Mouse (Mus musculus) limb, embryonic 12.5 days (tissue): ENCODE results near the gene Ly9. TPM values are rescaled to one million over a fixed set of nuclear protein-coding genes. Genes with fewer than 3 reads are reported as not detected.

Experiments used
- ATAC-seq: fragments of 200-750 bp; cut with Nextera tagmentation; 2 replicates; pipeline ENCODE4 v1.8.0; 2017; ENCODE audit warnings: low read depth, moderate TSS enrichment; ENCODE audit not compliant: insufficient number of reproducible peaks, insufficient read depth, low FRiP score, low TSS enrichment
- H3K27ac ChIP-seq: fragments of 300-500 bp; sonication (generic); 2 replicates; pipeline ENCODE4 v1.5.1; 2016; ENCODE audit warnings: mild to moderate bottlenecking, moderate library complexity
- H3K27me3 ChIP-seq: fragments of 300-500 bp; sonication (generic); 2 replicates; pipeline ENCODE4 v1.6.1; 2016; ENCODE audit warnings: mild to moderate bottlenecking, moderate library complexity
- H3K36me3 ChIP-seq: fragments of 300-500 bp; sonication (generic); 2 replicates; pipeline ENCODE4 v1.6.1; 2016; ENCODE audit warnings: mild to moderate bottlenecking, moderate library complexity
- H3K4me1 ChIP-seq: fragments of 300-500 bp; sonication (generic); replicated peaks from 2 replicates; pipeline ENCODE4 v1.6.1; 2016
- H3K4me2 ChIP-seq: fragments of 300-500 bp; sonication (generic); 2 replicates; pipeline ENCODE4 v1.6.1; 2016; ENCODE audit warnings: mild to moderate bottlenecking, moderate library complexity
- H3K4me3 ChIP-seq: fragments of 300-500 bp; sonication (generic); replicated peaks from 2 replicates; pipeline ENCODE4 v1.5.1; 2016; ENCODE audit warnings: mild to moderate bottlenecking
- H3K9ac ChIP-seq: fragments of 300-500 bp; sonication (generic); replicated peaks from 2 replicates; pipeline ENCODE4 v1.6.1; 2016; ENCODE audit warnings: mild to moderate bottlenecking, moderate library complexity
- H3K9me3 ChIP-seq: fragments of 300-500 bp; sonication (generic); 2 replicates; pipeline ENCODE4 v1.6.1; 2016; ENCODE audit warnings: mild to moderate bottlenecking, moderate library complexity
- WGBS: fragments of 180-500 bp; shearing (Covaris S2); methylation state at CpG from one replicate; pipeline ENCODE4 v1.1.7; 2016; 5-methylcytosine and 5-hydroxymethylcytosine counted together
- polyA plus RNA-seq: library from polyadenylated mRNA; unstranded; fragments of >200 nt; fragmentation: Nextera tagmentation; extraction: Ambion mirVana; gene quantifications from 2 replicates; pipeline ENCODE4 v1.2.1, GENCODE M21; 2016

Ly9 gene
- polyA plus RNA-seq, 1 experiment from 2014 or later = 0.14 TPM

- Histone ChIP-seq H3K4me1 (no peaks in the 10 kb centered on the region), H3K4me3 (no peak overlapping the region), H3K9ac (no peak overlapping the region), H3K36me3 (no peaks in the 10 kb centered on the region), H3K4me2 (no peak overlapping the region), H3K27me3 (no peaks in the 10 kb centered on the region), H3K9me3 (no peaks in the 10 kb centered on the region), H3K27ac (no peak overlapping the region)
- WGBS = 72% methylated on average over 7 of the region's 7 CpGs
- no peak for ATAC-seq
Measured at GRCm38 (mm10) chr1:171630041-171630440, 22.8 kb upstream of the Ly9 start.

- H3K27ac ChIP-seq = no peak overlapping the region
- no peak overlapping the region for H3K9ac ChIP-seq
- no peaks in the 10 kb centered on the region for H3K27me3 ChIP-seq
- H3K36me3 ChIP-seq = no peaks in the 10 kb centered on the region
- no peaks in the 10 kb centered on the region for H3K9me3 ChIP-seq
- H3K4me1 ChIP-seq = no peaks in the 10 kb centered on the region
- H3K4me2 ChIP-seq = no peak overlapping the region
- WGBS = 49% methylated on average over 6 of the region's 6 CpGs
- H3K4me3 ChIP-seq = no peak overlapping the region
- ATAC-seq = no peak
Measured at GRCm38 (mm10) chr1:171629168-171629567, 22.0 kb upstream of the Ly9 start.

DNA sequence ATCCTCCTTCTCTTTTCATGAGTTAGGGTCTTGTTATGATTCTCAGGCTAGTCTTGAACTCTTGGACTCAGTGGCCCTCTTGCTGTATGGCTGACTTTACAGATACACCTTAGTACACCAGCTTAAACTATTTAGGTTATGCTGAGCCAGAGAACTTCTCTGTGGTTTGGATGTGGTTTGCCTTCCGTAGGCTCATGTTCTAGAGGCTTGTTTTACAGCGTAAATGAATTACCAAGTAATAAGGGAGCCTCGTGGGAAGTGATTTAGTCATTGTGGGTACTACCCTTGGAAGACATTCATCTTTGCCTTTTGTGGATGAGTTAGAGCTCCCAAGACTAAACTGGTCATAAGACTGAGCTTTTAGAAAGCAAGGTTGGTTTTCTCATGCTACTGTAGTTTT is 20.6 kb upstream of the Ly9 start:
- Histone ChIP-seq H3K4me3 (no peak overlapping the region), H3K4me1 (no peaks in the 10 kb centered on the region), H3K4me2 (no peak overlapping the region), H3K9ac (no peak overlapping the region), H3K9me3 (no peaks in the 10 kb centered on the region), H3K27ac (no peak overlapping the region), H3K36me3 (no peaks in the 10 kb centered on the region), H3K27me3 (no peaks in the 10 kb centered on the region)
- no peak for ATAC-seq
- 78% methylated on average over 3 of the region's 3 CpGs for WGBS

- H3K4me1 ChIP-seq = no peaks in the 10 kb centered on the region
- no peak overlapping the region for H3K27ac ChIP-seq
- 91% methylated on average over 6 of the region's 6 CpGs for WGBS
- no peak overlapping the region for H3K4me2 ChIP-seq
- H3K27me3 ChIP-seq = no peaks in the 10 kb centered on the region
- H3K4me3 ChIP-seq = no peak overlapping the region
- no peak for ATAC-seq
- no peak overlapping the region for H3K9ac ChIP-seq
- H3K9me3 ChIP-seq = no peaks in the 10 kb centered on the region
- H3K36me3 ChIP-seq = no peaks in the 10 kb centered on the region
Measured at GRCm38 (mm10) chr1:171620091-171620490, 12.9 kb upstream of the Ly9 start.

DNA sequence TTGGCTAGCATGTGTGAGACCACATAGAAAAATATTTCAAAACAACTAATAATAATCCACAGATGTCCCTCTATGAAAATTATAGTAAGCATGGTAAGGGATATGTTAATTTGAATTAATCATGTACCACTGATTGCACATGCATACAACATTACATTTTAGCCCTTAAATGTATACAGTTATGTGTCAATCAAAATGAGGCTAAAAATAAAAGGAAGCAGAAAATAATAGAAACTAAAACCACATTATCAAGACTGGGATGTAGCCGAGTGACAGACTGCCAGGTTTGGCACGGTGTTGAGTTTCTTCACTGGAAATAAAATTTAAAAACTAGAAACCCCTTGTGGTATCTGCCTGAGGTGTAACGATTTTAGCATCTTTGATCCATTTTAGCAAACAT is 12.4 kb upstream of the Ly9 start:
- no peak for ATAC-seq
- no peak overlapping the region for H3K4me2 ChIP-seq
- 91% methylated on average over 3 of the region's 3 CpGs for WGBS

DNA sequence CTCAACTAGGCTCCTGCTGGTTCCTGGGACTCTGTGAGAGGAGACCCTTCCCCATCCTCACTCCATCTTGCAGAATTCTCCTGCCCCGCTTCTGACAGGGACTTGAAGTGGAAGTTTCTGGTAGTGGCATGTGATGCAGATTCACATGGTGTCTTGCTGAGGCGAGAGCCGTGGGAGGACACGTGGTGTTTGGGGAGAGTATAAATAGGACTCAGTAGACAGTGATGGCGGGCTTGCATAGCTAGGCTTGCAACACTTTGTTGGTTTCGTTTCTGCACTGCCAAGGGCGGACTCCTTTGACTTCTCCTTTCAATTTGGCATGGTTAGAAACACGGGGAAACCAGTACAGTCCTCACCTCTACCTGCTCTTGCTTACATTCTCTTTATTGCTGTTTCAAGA is 11.8 kb upstream of the Ly9 start:
- Histone ChIP-seq H3K36me3 (no peaks in the 10 kb centered on the region), H3K9ac (no peak overlapping the region), H3K4me2 (no peak overlapping the region), H3K27ac (no peak overlapping the region), H3K9me3 (no peaks in the 10 kb centered on the region), H3K4me3 (no peak overlapping the region), H3K27me3 (no peaks in the 10 kb centered on the region), H3K4me1 (no peaks in the 10 kb centered on the region)
- ATAC-seq = no peak
- 89% methylated on average over 8 of the region's 8 CpGs for WGBS

More for the DNA sequence above, 12.4 kb upstream of the Ly9 start:
- Histone ChIP-seq H3K4me3 (no peak overlapping the region), H3K36me3 (no peaks in the 10 kb centered on the region), H3K4me1 (no peaks in the 10 kb centered on the region), H3K27ac (no peak overlapping the region), H3K9ac (no peak overlapping the region), H3K27me3 (no peaks in the 10 kb centered on the region), H3K9me3 (no peaks in the 10 kb centered on the region)

DNA sequence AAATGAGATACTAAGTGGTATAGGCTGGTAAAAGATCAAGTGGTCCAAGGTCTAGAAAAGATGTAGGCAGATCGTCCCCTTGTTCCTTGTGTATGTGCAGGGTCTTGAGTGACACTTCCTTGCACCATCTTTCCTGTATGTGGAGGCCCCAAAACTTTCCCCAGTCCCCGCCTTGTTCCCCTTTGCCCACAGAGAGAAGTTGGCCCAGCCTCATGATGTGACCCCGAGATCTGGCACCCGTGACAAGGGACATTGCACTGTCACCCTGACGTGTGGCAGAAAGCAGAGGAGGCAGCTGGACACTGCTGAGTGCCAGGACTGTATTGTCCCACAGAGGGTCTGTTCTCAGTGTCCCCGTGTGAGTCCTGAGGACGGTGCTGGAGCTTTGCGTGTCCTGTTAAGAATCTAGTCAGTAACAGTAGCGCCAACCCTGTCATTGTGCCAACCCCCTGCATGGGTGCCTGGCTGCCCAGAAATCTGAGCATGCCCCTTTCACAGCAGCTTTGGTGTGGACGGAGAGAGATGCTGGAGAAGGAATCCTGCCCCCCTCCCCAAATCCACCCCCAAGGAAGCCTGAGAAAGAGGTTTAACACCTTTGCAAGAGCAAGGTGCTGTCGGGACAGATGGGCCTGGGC is 9.8 kb upstream of the Ly9 start:
- Histone ChIP-seq H3K27ac (no peak overlapping the region), H3K27me3 (no peaks in the 10 kb centered on the region), H3K9ac (no peak overlapping the region), H3K4me3 (no peak overlapping the region), H3K4me2 (no peak overlapping the region), H3K9me3 (no peaks in the 10 kb centered on the region), H3K36me3 (no peaks in the 10 kb centered on the region), H3K4me1 (no peaks in the 10 kb centered on the region)
- WGBS = 78% methylated on average over 11 of the region's 11 CpGs
- ATAC-seq = no peak

DNA sequence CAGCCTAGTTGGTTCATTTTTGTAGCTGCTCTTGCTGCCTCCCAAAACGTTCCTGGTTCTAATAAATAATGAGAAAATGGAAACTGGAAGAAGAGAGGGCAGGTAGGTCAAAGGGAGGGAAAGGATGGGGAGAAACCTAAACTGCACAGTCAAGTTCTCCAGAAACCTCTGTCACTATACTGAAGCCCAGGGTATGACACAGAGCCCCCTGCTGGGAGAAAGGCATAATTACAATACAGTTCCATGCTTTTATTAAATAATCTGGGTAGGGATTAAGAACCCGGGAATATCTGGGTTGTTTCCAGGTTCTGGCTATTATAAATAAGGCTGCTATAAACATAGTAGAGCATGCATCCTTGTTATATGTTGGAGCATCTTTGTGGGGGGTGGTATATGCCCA is 6.8 kb upstream of the Ly9 start:
- Histone ChIP-seq H3K9me3 (no peaks in the 10 kb centered on the region), H3K9ac (no peak overlapping the region), H3K4me2 (no peak overlapping the region), H3K27me3 (no peaks in the 10 kb centered on the region), H3K4me3 (no peak overlapping the region), H3K36me3 (no peaks in the 10 kb centered on the region), H3K4me1 (no peaks in the 10 kb centered on the region), H3K27ac (no peak overlapping the region)
- whole genome bisulfite sequencing = 36% methylated on average over 2 of the region's 2 CpGs
- ATAC-seq = no peak

- H3K9me3 ChIP-seq = no peaks in the 10 kb centered on the region
- no peak overlapping the region for H3K27ac ChIP-seq
- H3K27me3 ChIP-seq = no peaks in the 10 kb centered on the region
- H3K9ac ChIP-seq = no peak overlapping the region
- no peak overlapping the region for H3K4me2 ChIP-seq
- 42% methylated on average over 1 of the region's 1 CpGs for WGBS
- no peak overlapping the region for H3K4me3 ChIP-seq
- no peaks in the 10 kb centered on the region for H3K36me3 ChIP-seq
- ATAC-seq = no peak
- H3K4me1 ChIP-seq = no peaks in the 10 kb centered on the region
Measured at GRCm38 (mm10) chr1:171610781-171611180, 3.6 kb upstream of the Ly9 start.

- Histone ChIP-seq H3K4me3 (no peak overlapping the region), H3K9me3 (no peaks in the 10 kb centered on the region), H3K27ac (no peak overlapping the region), H3K36me3 (no peaks in the 10 kb centered on the region), H3K9ac (no peak overlapping the region), H3K4me1 (no peaks in the 10 kb centered on the region), H3K27me3 (no peaks in the 10 kb centered on the region), H3K4me2 (no peak overlapping the region)
- no peak for ATAC-seq
- WGBS = 90% methylated on average over 2 of the region's 2 CpGs
Measured at GRCm38 (mm10) chr1:171610026-171610425, 2.8 kb upstream of the Ly9 start.

DNA sequence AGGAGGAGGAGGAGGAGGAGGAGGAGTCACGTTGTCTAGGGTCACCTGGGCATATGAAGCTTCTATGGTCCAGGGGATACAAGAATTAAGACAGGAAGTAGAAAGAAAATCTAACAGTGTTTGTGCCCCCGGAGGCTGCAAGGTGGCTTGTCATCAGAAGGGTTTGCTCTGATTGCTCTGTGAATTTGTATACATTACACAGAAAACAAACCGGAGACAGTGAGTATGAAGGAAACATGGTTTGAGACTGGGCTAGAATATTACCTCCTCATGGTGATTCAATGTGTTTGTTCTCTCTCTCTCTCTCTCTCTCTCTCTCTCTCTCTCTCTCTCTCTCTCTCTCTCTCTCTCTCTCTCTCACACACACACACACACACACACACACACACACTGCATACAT is 554 bp downstream of the Ly9 start:
- ATAC-seq = no peak
- Histone ChIP-seq H3K4me3 (no peak overlapping the region), H3K9me3 (no peaks in the 10 kb centered on the region), H3K27ac (no peak overlapping the region), H3K27me3 (no peaks in the 10 kb centered on the region), H3K9ac (no peak overlapping the region), H3K4me2 (no peak overlapping the region), H3K4me1 (no peaks in the 10 kb centered on the region), H3K36me3 (no peaks in the 10 kb centered on the region)
- WGBS = 93% methylated on average over 3 of the region's 3 CpGs

- WGBS = 87% methylated on average over 3 of the region's 3 CpGs
- Histone ChIP-seq H3K27ac (no peak overlapping the region), H3K27me3 (no peaks in the 10 kb centered on the region), H3K4me2 (no peak overlapping the region), H3K9ac (no peak overlapping the region), H3K4me3 (no peak overlapping the region), H3K36me3 (no peaks in the 10 kb centered on the region), H3K9me3 (no peaks in the 10 kb centered on the region), H3K4me1 (no peaks in the 10 kb centered on the region)
- no peak for ATAC-seq
Measured at GRCm38 (mm10) chr1:171604686-171605085, 2.5 kb downstream of the Ly9 start.
